Mouse (Mus musculus) left cerebral cortex, postnatal 10 days (tissue): ENCODE data around the gene Usp29. TPM values are rescaled to one million over a fixed set of nuclear protein-coding genes. Genes with fewer than 3 reads are reported as not detected.
A peak's percentile ranks its signal among the peaks of the same experiment; 100 is the strongest.
"Not testable (repeated sequence)": the region's sequence is repeated elsewhere in the genome, so short reads cannot be mapped to it uniquely, and the experiment has no call there.

Experiments used
- DNase-seq, 2 experiments: peaks; one replicate each; pipeline ENCODE4 v3.0.0; 2021 to 2022; ENCODE audit warnings: low spot score in 2 of 2, mixed read lengths in 1 of 2; ENCODE audit errors: extremely low spot score in 1 of 2
- intact Hi-C: fragments of 180-260 bp; cut with DNase I; formaldehyde crosslinking; loops from one replicate; pipeline ENCODE4 v1.15.1; 2025
- total RNA-seq, 2 experiments: library from RNA; stranded (reverse); gene quantifications; 2 replicates each; pipeline ENCODE4 v1.2.3; 2021

Gene Usp29
- total RNA-seq, 2 experiments from 2014 or later: 57.4 to 60.2 TPM

GRCm38 (mm10) chr7:6753440-6753839 is 23.1 kb downstream of the Usp29 start:
- intact Hi-C loops: no loop called here
- no peak for DNase-seq

- intact Hi-C loops: no loop called here
Measured at GRCm38 (mm10) chr7:6756777-6757291, 26.5 kb downstream of the Usp29 start.

GRCm38 (mm10) chr7:6759698-6760097 is 29.3 kb downstream of the Usp29 start:
- intact Hi-C loops: no loop called here
- DNase-seq: no peak

More at GRCm38 (mm10) chr7:6756777-6757291, 26.5 kb downstream of the Usp29 start:
- DNase-seq: no peak

GRCm38 (mm10) chr7:6760170-6760569 is 29.8 kb downstream of the Usp29 start:
- intact Hi-C loops: no loop called here
- DNase-seq: no peak

- intact Hi-C loops: no loop called here
Measured at GRCm38 (mm10) chr7:6765240-6765639, 34.9 kb downstream of the Usp29 start.

GRCm38 (mm10) chr7:6770286-6770685 is 39.9 kb downstream of the Usp29 start:
- intact Hi-C loops: loop anchor here (5.0 kb wide), 1 partner anchor 38 kb away; the partner anchor contains the start of genes Peg3 and Usp29
- DNase-seq: no peak

More at GRCm38 (mm10) chr7:6765240-6765639, 34.9 kb downstream of the Usp29 start:
- DNase-seq: no peak

GRCm38 (mm10) chr7:6773865-6774413 is 43.6 kb downstream of the Usp29 start:
- intact Hi-C loops: loop anchor here (5.0 kb wide), 1 partner anchor 42 kb away; the partner anchor contains the start of genes Peg3 and Usp29
- DNase-seq: not testable (repeated sequence)

GRCm38 (mm10) chr7:6776314-6777059 is 46.1 kb downstream of the Usp29 start:
- intact Hi-C loops: no loop called here
- peak; percentile 31 to 80 for DNase-seq

- intact Hi-C loops: no loop called here
- peak in 1 of 2 experiments; percentile 37 for DNase-seq
Measured at GRCm38 (mm10) chr7:6777107-6777506, 46.7 kb downstream of the Usp29 start.

- DNase-seq: no peak
- intact Hi-C loops: no loop called here
Measured at GRCm38 (mm10) chr7:6777689-6778088, 47.3 kb downstream of the Usp29 start.

GRCm38 (mm10) chr7:6779172-6779571 is 48.8 kb downstream of the Usp29 start:
- intact Hi-C loops: no loop called here
- no peak for DNase-seq

- intact Hi-C loops: no loop called here
- peak; percentile 48 to 62 for DNase-seq
Measured at GRCm38 (mm10) chr7:6781541-6781940, 51.2 kb downstream of the Usp29 start.

GRCm38 (mm10) chr7:6784340-6785073 is 54.1 kb downstream of the Usp29 start:
- intact Hi-C loops: no loop called here
- no peak for DNase-seq

GRCm38 (mm10) chr7:6787000-6787399 is 56.6 kb downstream of the Usp29 start:
- intact Hi-C loops: no loop called here
- DNase-seq: no peak

- intact Hi-C loops: no loop called here
- no peak for DNase-seq
Measured at GRCm38 (mm10) chr7:6788101-6788500, 57.7 kb downstream of the Usp29 start.

- no peak for DNase-seq
- intact Hi-C loops: no loop called here
Measured at GRCm38 (mm10) chr7:6791286-6792065, 61.1 kb downstream of the Usp29 start.

- DNase-seq: no peak
- intact Hi-C loops: no loop called here
Measured at GRCm38 (mm10) chr7:6793240-6793639, 62.9 kb downstream of the Usp29 start.

GRCm38 (mm10) chr7:6793811-6794210 is 63.4 kb downstream of the Usp29 start:
- intact Hi-C loops: no loop called here
- no peak for DNase-seq

GRCm38 (mm10) chr7:6797408-6797807 is 67.0 kb downstream of the Usp29 start:
- intact Hi-C loops: no loop called here
- no peak for DNase-seq
